Mouse (Mus musculus) MEL (cell line): ENCODE results near the gene Iba57.

Experiments
- CTCF ChIP-seq, 3 experiments: IDR thresholded peaks in 2 of 3; conservative IDR thresholded peaks in 1 of 3; 2 replicates each; pipeline ENCODE4 v1.5.1; 2011 to 2012; ENCODE audit warnings: low read length in 3 of 3, low read depth in 2 of 3, mild to moderate bottlenecking in 2 of 3, improper control_type of control experiment in 1 of 3, inconsistent platforms in 1 of 3, mixed read lengths in 1 of 3, moderate library complexity in 1 of 3; ENCODE audit not compliant: control insufficient read depth in 1 of 3, insufficient read depth in 1 of 3, poor library complexity in 1 of 3, severe bottlenecking in 1 of 3
- E2F4 ChIP-seq: IDR thresholded peaks from 2 replicates; pipeline ENCODE4 v1.6.1; 2011; ENCODE audit warnings: low read depth, low read length, improper control_type of control experiment, borderline replicate concordance
- JUND ChIP-seq: IDR thresholded peaks from 2 replicates; pipeline ENCODE4 v1.6.1; 2011; ENCODE audit warnings: low read depth, mild to moderate bottlenecking, improper control_type of control experiment, low read length
- MAFK ChIP-seq: IDR thresholded peaks from 2 replicates; pipeline ENCODE4 v1.6.1; 2011; ENCODE audit warnings: low read depth, mild to moderate bottlenecking, low read length, improper control_type of control experiment, borderline replicate concordance
- MAX ChIP-seq: IDR thresholded peaks from 2 replicates; pipeline ENCODE4 v1.6.1; 2011; ENCODE audit warnings: low read length, improper control_type of control experiment
- POLR2A ChIP-seq, 2 experiments: IDR thresholded peaks; 2 replicates each; pipeline ENCODE4 v1.6.1; 2011 to 2012; ENCODE audit warnings: low read length in 2 of 2, mild to moderate bottlenecking in 2 of 2, control low read depth in 1 of 2, improper control_type of control experiment in 1 of 2, low read depth in 1 of 2, moderate library complexity in 1 of 2; ENCODE audit not compliant: control insufficient read depth in 1 of 2, insufficient read depth in 1 of 2, poor library complexity in 1 of 2
- TBP ChIP-seq: IDR thresholded peaks from 2 replicates; pipeline ENCODE4 v1.8.0; 2011; ENCODE audit warnings: low read depth, low read length, improper control_type of control experiment
- ZNF384 ChIP-seq: IDR thresholded peaks from 2 replicates; pipeline ENCODE4 v1.6.1; 2012; ENCODE audit warnings: low read depth, mild to moderate bottlenecking, inconsistent platforms, low read length, improper control_type of control experiment

GRCm38 (mm10) chr11:59212892-59213494, 49.5 kb upstream of the Iba57 start:
- TF ChIP-seq ZNF384 (no peak), MAFK (no peak), POLR2A (IDR thresholded peaks at IDR 0.05; ENCODE audit: control insufficient read depth in 1 of 2, insufficient read depth in 1 of 2, low read depth in 1 of 2, low read length in 2 of 2, poor library complexity in 1 of 2) (0 out of 4 replicates have a peak, but pooled peaks of 1 of the 2 experiments have one; percentile 12), JUND (no peak), E2F4 (no peak), MAX (no peak), CTCF (IDR thresholded peaks at IDR 0.05 in 2 of 3, conservative IDR thresholded peaks at IDR 0.05 in 1 of 3; ENCODE audit: control insufficient read depth in 1 of 3, insufficient read depth in 1 of 3, low read depth in 2 of 3, low read length in 3 of 3, poor library complexity in 1 of 3, severe bottlenecking in 1 of 3) (no peak), TBP (no peak)
